Mouse (Mus musculus): ENCODE data around the gene Rbm17.

DNA sequence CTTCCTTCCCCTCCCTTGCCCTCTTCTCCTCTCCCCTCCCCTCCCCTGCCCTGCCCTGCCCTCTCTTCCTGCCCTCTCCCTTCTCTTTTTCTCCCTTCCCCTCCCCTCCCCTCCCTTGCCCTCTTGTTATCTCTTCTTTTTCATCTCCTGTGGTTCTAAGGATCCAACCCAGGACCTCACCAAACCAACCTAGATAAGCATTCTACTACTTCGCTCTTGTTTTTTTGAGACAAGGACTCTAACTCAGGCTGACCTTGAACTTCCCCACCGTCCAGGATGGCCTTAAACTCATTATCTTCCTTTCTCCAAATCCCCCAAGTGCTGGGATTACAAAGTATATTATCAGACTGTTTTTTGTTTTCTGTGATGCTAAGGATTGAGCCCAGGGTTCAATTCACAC, 48.8 kb upstream of the Rbm17 start:
- TF ChIP-seq CTCF (IDR thresholded peaks at IDR 0.05 in 2 of 3, conservative IDR thresholded peaks at IDR 0.05 in 1 of 3; ENCODE audit: control insufficient read depth in 1 of 3, insufficient read depth in 1 of 3, low read depth in 2 of 3, low read length in 3 of 3, poor library complexity in 1 of 3, severe bottlenecking in 1 of 3) = no peak
- TF ChIP-seq POLR2AphosphoS2 (IDR thresholded peaks at IDR 0.05; ENCODE audit: low read length) = no peak
- no peak for TF ChIP-seq MAX (IDR thresholded peaks at IDR 0.05; ENCODE audit: low read length)

All from MEL (cell line).